Mouse (Mus musculus) Patski (cell line): Measurements from ENCODE around the gene Sox15. TPM values are rescaled to one million over a fixed set of nuclear protein-coding genes. Genes with fewer than 3 reads are reported as not detected.
A peak's percentile ranks its signal among the peaks of the same experiment; 100 is the strongest.

ENCODE experiments used
- ATAC-seq: fragments of 100-300 bp; one replicate; pipeline ENCODE4 v1.8.0; 2021
- CTCF ChIA-PET: fragments of 350-600 bp; sonication (Branson Sonifier 250); formaldehyde crosslinking; loops from one replicate; lab custom pipeline; 2022; ENCODE audit warnings: inconsistent platforms; lab: Charles Lee
- POLR2A ChIA-PET: fragments of 350-600 bp; sonication (Branson Sonifier 250); formaldehyde crosslinking; loops from one replicate; lab custom pipeline; 2022; ENCODE audit warnings: antibody characterized with exemption, inconsistent platforms; lab: Charles Lee
- DNase-seq: peaks from one replicate; pipeline ENCODE4 v3.0.0-alpha.2; 2011; ENCODE audit warnings: low read depth, low spot score
- H3K27me3 ChIP-seq: fragments of 371-371 bp; one replicate; pipeline ENCODE4 v1.5.1; 2021
- CTCF ChIP-seq: fragments of 100-300 bp; IDR thresholded peaks from one replicate; pipeline ENCODE4 v1.5.1; 2021
- in situ Hi-C: fragments of 300-500 bp; cut with MboI; formaldehyde crosslinking; loops from 3 replicates; pipeline ENCODE4 v1.11.1; 2018; ENCODE audit warnings: low pct_unique_long_range_greater_than_20kb, mixed read lengths
- polyA plus RNA-seq: library from polyadenylated mRNA; unstranded; gene quantifications from one replicate; pipeline ENCODE4 v1.2.3, GENCODE M21; 2021

Gene Sox15
- polyA plus RNA-seq, 1 experiment from 2014 or later, result 0.15 TPM

DNA sequence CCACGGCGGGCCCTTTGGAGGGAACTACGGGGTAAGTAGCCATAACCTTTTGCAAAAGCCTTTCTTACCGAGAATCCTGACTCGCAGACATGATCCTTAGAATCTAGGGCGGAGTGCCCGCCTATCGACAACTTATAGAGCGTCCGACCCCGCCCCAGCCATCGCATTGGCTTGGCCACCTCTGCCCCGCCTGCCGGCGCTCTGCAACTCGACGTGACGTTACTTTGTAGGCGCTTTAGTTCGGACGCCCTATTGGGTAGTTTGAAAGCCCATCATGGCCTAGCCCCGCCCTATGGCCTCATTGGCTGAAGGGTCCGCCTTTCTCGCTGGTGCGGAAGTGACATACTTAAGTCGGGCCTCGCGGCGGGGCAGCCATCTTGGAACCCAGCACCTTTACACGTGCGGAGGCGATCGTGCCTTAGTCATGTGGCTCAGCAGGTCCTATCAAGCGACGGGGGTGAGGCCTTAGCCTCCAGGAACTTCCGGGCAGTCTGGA, 17.1 kb downstream of the Sox15 start, which contains the start of gene Eif4a1:
Eif4a1 (minus strand) TSS at position 213 of the 496 bp plus-strand sequence.
- in situ Hi-C loops, result loop anchor here (5.0 kb wide), 1 partner anchor 260 kb away; the partner anchor contains the start of gene Kdm6b
- DNase-seq (peak; percentile 100), ATAC-seq (peak; percentile 95)
- no peaks in the 10 kb centered on the region for H3K27me3 ChIP-seq
- TF ChIP-seq CTCF, result no peak
- POLR2A ChIA-PET, result interaction anchor here (2.0 kb wide), 1 partner anchor 10 kb away, joined by 5 read pairs; the partner anchor contains the start of gene Mpdu1
- CTCF ChIA-PET, result no interaction called here

DNA sequence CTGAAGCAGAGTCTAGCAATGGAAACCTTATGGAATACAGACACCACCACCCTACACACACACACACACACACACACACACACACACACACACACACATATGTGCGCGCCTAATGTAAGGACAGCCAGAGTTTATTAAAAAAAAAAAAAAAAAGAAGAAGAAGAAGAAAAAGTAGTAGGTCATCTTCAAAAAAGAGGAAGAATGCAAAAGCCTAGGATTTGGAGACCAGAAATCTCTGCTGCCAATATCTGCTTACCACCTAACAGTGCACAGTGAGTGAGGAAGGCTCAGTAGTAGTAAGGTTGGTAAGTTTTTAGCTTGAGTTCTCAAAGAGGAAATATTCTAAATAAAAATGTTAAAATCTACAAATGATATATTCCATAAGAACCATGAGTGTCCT, 24.0 kb downstream of the Sox15 start:
- POLR2A ChIA-PET, result no interaction called here
- no peak for TF ChIP-seq CTCF
- ATAC-seq (no peak), DNase-seq (no peak)
- in situ Hi-C loops, result no loop called here
- no peaks in the 10 kb centered on the region for H3K27me3 ChIP-seq
- CTCF ChIA-PET, result no interaction called here

DNA sequence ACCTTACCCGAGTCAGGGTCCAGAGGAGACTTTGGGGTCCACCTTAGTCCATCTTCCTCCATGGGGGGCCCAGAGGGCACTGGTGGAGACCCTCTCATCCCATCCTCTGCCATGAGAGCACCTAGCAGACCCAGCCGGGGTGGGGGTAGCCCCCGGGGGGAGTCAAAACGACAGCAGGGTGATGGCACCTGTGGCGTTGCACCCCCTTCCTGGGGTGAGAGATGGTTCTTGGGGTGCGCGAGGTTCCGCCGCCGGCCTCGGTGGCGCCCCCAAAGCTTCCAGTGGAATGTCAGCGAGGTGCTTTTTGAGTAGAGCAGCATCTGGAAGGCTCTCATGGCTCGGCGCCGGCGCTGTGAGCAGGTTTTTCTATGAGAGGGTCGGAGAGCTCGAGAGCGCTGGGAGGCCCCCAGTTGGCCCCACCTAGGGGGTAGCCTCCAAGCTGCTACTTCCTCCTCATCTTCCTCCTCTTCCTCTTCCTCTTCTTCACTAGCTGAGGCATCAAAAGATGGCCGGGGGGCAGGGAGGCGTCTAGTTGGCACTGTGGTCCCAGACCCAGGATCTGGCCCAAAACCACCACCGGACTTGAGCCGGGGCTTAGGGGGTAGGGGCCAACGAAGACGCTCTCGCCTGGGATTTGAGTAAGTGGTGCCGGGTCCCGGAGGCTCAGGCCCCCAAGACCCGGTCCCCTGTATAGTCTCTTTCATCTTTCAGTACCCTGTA, 25.2 kb downstream of the Sox15 start:
- CTCF ChIA-PET, result no interaction called here
- POLR2A ChIA-PET, result interaction anchor here (0.6 to 1.2 kb wide), 4 partner anchors 19 to 310 kb away, joined by 3 to 8 read pairs (median 3); no protein-coding TSS in a partner anchor
- in situ Hi-C loops, result loop anchor here (5.0 kb wide), 3 partner anchors 37 to 197 kb away; partner anchors contain the start of genes Polr2a and Tmem95
- no peak for DNase-seq
- no peak for ATAC-seq
- no peaks in the 10 kb centered on the region for H3K27me3 ChIP-seq
- no peak for TF ChIP-seq CTCF

DNA sequence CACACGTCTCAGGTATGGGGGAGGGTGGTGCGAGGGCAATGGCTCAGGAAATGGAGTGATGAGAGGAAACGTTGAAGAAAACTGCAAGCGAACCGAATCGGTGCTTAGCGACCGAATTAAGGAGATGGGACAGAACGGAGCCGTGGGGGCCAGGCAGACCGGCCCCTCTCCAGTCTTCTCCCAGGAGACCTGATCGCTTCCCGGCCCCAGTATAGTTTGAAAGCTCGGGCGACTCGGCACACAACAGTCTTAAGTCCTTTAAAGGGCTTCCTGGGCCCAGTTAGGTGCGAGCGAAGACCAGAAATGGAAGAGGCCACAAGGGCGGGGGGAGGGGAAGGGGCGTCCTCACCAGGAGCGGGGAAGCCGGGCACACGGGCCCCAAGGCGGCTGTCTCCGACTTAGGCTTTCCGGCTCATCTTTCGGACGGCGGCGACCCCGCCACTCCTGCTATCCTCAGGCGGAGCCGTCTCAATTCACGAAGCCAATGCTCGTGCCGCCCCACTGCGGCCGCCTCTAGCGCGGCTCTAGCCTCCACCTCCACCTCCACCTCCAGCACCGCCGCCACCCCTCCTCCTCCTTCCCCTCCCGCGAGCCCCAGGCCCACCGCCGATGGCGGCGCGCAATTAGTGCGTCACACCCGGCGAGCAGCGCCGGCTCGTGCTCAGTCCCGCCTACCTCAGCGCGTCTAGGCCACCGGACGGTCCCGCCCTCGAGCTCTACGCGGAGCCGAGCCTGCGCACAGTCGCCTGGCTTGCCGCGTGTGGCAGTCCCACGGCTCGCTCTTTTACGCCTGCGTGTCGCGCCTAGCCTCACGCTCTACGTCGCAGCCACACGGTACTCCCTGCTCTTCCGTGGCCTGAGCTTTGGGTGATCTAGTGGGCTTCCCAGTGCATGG, 26.4 kb downstream of the Sox15 start, which contains the start of gene Senp3:
Senp3 (minus strand) TSS at position 771 of the 895 bp plus-strand sequence.
- POLR2A ChIA-PET, result interaction anchor here (0.6 to 1.2 kb wide), 7 partner anchors 12 to 689 kb away, joined by 3 to 8 read pairs (median 4); partner anchors contain the start of gene Mpdu1
- CTCF ChIA-PET, result interaction anchor here (0.7 to 6.2 kb wide), 7 partner anchors 10 to 75 kb away, joined by 3 to 51 read pairs (median 5); no protein-coding TSS in a partner anchor
- in situ Hi-C loops, result loop anchor here (5.0 kb wide), 3 partner anchors 36 to 196 kb away; partner anchors contain the start of genes Polr2a and Tmem95

DNA sequence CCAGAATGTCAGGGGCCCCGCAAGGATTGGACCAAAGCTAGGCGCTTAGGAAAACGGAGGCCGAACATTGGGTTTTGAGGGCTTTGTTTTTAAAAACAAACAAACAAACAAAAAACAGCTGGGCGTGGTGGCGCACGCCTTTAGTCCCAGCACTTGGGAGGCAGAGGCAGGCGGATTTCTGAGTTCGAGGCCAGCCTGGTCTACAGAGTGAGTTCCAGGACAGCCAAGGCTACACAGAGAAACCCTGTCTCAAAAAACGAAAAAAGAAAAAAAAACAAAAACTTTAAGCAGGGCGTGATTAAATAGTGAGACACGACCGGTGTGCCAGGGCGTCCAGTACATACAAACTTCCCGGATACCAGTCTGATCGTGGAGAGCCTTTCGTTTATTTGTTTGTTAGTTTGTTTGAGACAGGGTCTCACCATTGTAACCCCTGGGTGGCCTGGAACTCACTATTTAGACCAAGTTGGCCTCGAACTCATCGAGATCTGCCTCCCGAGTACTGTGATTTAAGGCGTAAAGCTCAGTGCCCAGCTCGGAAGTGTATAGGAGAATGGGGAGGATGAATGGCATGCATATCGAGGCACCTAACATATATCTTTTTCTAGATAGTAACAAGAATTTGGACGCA, 27.2 kb downstream of the Sox15 start:
- in situ Hi-C loops, result loop anchor here (5.0 kb wide), 3 partner anchors 35 to 195 kb away; partner anchors contain the start of genes Polr2a and Tmem95
- DNase-seq, result no peak
- ChIA-PET POLR2A (interaction anchor here (0.8 to 1.0 kb wide), 2 partner anchors 11 to 219 kb away, joined by 3 read pairs; no protein-coding TSS in a partner anchor), CTCF (interaction anchor here (0.7 to 6.2 kb wide), 9 partner anchors 9 to 75 kb away, joined by 3 to 51 read pairs (median 5); no protein-coding TSS in a partner anchor)
- no peak for ATAC-seq
- H3K27me3 ChIP-seq, result no peaks in the 10 kb centered on the region
- TF ChIP-seq CTCF, result no peak

More for the DNA sequence above, 26.4 kb downstream of the Sox15 start, which contains the start of gene Senp3:
- H3K27me3 ChIP-seq, result no peaks in the 10 kb centered on the region
- DNase-seq, result no peak
- peak; percentile 60 for ATAC-seq
- no peak for TF ChIP-seq CTCF

DNA sequence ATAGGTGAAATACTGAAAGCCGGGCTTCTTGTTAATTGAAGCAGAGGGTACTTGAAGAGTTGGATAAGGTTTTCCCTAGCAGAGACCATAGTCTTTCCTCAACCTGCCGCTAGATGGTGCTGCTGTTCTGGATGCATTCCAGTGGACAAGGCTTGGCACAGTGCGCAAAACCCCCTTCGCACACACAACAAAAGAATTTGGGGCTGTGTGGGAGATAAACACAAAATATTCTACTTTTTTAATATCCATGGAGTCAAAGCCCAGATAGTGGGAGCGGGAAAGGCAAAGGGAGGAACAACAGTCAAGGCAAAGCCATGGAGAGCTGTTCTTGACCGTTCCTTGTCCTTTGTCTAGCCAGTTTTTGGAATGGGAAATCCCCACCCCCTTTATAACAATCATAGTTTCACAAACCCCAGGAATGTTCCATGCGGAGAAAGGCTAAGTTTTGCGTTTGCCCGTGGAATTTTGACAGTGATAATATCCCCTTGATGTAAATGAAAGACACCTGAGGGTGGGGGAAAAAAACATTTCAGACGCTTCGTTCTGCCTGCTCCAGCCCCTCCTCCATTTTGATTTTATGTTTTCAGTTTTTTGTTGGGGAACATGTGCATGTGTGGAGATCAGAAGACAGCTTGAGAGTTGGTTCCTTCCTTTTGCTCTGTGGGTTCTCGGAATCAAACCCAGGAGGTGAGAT, 27.9 kb downstream of the Sox15 start:
- CTCF ChIA-PET, result interaction anchor here (1.1 to 6.2 kb wide), 8 partner anchors 22 to 71 kb away, joined by 3 to 51 read pairs (median 4); no protein-coding TSS in a partner anchor

DNA sequence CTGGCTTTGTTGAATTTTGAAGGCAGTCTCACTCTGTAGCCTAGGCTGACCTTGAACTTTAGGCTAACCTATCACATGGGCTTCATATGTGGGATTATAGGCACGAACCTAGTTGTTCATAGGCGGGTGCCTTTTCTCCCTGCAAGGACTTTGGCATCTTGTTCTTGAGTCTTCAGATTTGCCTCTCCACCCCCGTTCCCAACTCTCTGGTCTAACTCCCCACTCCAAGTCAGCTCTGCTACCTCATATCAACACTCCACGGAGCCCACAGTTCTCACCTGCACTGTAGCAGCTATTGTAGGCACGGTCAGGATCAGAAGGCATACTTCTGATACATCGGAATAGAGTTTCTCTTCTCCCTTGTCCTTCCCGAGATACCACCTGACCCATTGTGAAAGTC, 28.5 kb downstream of the Sox15 start:
- H3K27me3 ChIP-seq, result no peaks in the 10 kb centered on the region
- in situ Hi-C loops, result loop anchor here (5.0 kb wide), 3 partner anchors 34 to 194 kb away; partner anchors contain the start of genes Polr2a and Tmem95
- ChIA-PET POLR2A (no interaction called here), CTCF (interaction anchor here (1.1 to 6.2 kb wide), 4 partner anchors 27 to 70 kb away, joined by 3 to 51 read pairs (median 6); no protein-coding TSS in a partner anchor)
- ATAC-seq (no peak), DNase-seq (no peak)
- TF ChIP-seq CTCF, result no peak

More for the DNA sequence above, 27.9 kb downstream of the Sox15 start:
- ATAC-seq, result no peak
- peak; percentile 96 for TF ChIP-seq CTCF
- POLR2A ChIA-PET, result no interaction called here
- in situ Hi-C loops, result loop anchor here (5.0 kb wide), 3 partner anchors 34 to 194 kb away; partner anchors contain the start of genes Polr2a and Tmem95
- no peak for DNase-seq
- no peaks in the 10 kb centered on the region for H3K27me3 ChIP-seq

DNA sequence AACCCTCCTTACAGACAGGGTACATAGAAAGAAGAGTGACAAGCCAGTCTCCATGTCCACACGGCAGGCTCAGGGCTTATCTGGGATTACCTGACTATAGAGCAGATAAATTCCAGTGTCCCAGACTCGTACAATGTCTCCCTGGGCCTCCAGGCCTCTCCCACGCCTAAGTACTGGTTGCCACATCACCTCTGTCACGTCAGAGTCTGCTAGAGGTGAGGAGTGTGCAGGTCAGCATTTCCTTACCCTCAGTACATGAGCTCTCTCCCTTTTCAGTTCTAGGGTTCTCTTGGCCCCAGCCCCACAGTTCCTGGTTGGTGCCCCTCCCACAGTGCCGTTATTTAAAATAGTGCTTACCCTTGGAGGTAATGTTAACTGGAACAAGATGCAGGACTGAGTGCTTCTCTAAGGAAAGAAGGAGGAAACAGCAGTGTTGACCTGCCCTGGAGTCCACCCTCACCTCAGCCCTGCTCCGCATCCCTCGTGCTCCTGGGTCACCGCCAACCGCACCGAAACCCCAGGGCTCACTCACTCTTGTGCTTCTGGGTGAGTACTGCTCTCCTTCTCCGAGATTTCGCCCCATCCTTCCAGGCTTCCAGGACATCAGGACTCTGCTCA, 29.1 kb downstream of the Sox15 start:
- no peaks in the 10 kb centered on the region for H3K27me3 ChIP-seq
- no peak for ATAC-seq
- DNase-seq, result no peak
- in situ Hi-C loops, result loop anchor here (5.0 kb wide), 3 partner anchors 33 to 193 kb away; partner anchors contain the start of genes Polr2a and Tmem95
- no peak for TF ChIP-seq CTCF
- ChIA-PET CTCF (interaction anchor here (1.8 to 6.2 kb wide), 2 partner anchors 9 to 32 kb away, joined by 4 to 51 read pairs; no protein-coding TSS in a partner anchor), POLR2A (interaction anchor here (1.9 kb wide), 1 partner anchor 31 kb away, joined by 13 read pairs; no protein-coding TSS in a partner anchor)
